Mouse (Mus musculus) bone marrow, adult 2 months (tissue): Measurements from ENCODE around the gene Lrrc26.

Experiments used
- CTCF ChIP-seq: fragments of 200-500 bp; IDR thresholded peaks from 2 replicates; pipeline ENCODE4 v1.5.1; 2011; ENCODE audit warnings: low read length, control low read depth; ENCODE audit not compliant: control insufficient read depth, insufficient read depth
- POLR2A ChIP-seq: fragments of 200-500 bp; IDR thresholded peaks from 2 replicates; pipeline ENCODE4 v1.6.1; 2011; ENCODE audit warnings: low read depth, mild to moderate bottlenecking, control low read depth, low read length, borderline replicate concordance; ENCODE audit not compliant: control insufficient read depth

- no peak for TF ChIP-seq POLR2A
- no peak for TF ChIP-seq CTCF
Observed at GRCm38 (mm10) chr2:25297093-25297492, 7.4 kb downstream of the Lrrc26 start.
